Mouse (Mus musculus) large intestine, adult 2 months (tissue): Measurements from ENCODE around the gene Olfr1128. TPM values are rescaled to one million over a fixed set of nuclear protein-coding genes. Genes with fewer than 3 reads are reported as not detected.
"Not testable (repeated sequence)": the region's sequence is repeated elsewhere in the genome, so short reads cannot be mapped to it uniquely, and the experiment has no call there.

Source experiments
- DNase-seq: peaks from one replicate; pipeline ENCODE4 v3.0.0-alpha.2; 2012; ENCODE audit warnings: low read depth, low spot score
- WGBS: fragments of 180-500 bp; shearing (Covaris S2); methylation state at CpG from one replicate; pipeline ENCODE4 v1.1.7; 2018; 5-methylcytosine and 5-hydroxymethylcytosine counted together
- polyA plus RNA-seq: library from polyadenylated mRNA; depleted of rRNA; stranded (reverse); fragments of >200 nt; gene quantifications from 2 replicates; pipeline ENCODE4 v1.2.3, GENCODE M21; 2012; rRNA removed

Gene Olfr1128
- polyA plus RNA-seq: not detected in 2 replicates

- no peak for DNase-seq
- WGBS: 70% methylated on average over 1 of the region's 1 CpGs
Measured at GRCm38 (mm10) chr2:87545442-87545841, at the start of gene Olfr1128. TSS of gene Olfr1128 (minus strand) at chr2:87545542.

GRCm38 (mm10) chr2:87573602-87574001, 28.3 kb upstream of the Olfr1128 start, which contains the start of gene Olfr1129:
TSS of gene Olfr1129 (plus strand) at chr2:87573902.
- not testable (repeated sequence) for DNase-seq
- 52% methylated on average over 1 of the region's 1 CpGs for WGBS

GRCm38 (mm10) chr2:87534826-87535225, 10.5 kb downstream of the Olfr1128 start:
- no peak for DNase-seq
- WGBS: 54% methylated on average over 2 of the region's 2 CpGs

- DNase-seq: no peak
Measured at GRCm38 (mm10) chr2:87531496-87531895, 13.8 kb downstream of the Olfr1128 start, which contains the start of gene Olfr153. TSS of gene Olfr153 (plus strand) at chr2:87531796.

GRCm38 (mm10) chr2:87525899-87526616, 19.3 kb downstream of the Olfr1128 start:
- DNase-seq: not testable (repeated sequence)
- 40% methylated on average over 39 of the region's 39 CpGs for WGBS

GRCm38 (mm10) chr2:87520651-87521050, 24.7 kb downstream of the Olfr1128 start:
- DNase-seq: no peak

GRCm38 (mm10) chr2:87516581-87516980, 28.8 kb downstream of the Olfr1128 start:
- 81% methylated on average over 3 of the region's 3 CpGs for WGBS
- no peak for DNase-seq

More at GRCm38 (mm10) chr2:87520651-87521050, 24.7 kb downstream of the Olfr1128 start:
- WGBS: 82% methylated on average over 4 of the region's 4 CpGs

GRCm38 (mm10) chr2:87515457-87516060, 29.8 kb downstream of the Olfr1128 start:
- WGBS: 66% methylated on average over 8 of the region's 8 CpGs
- no peak for DNase-seq

GRCm38 (mm10) chr2:87515046-87515445, 30.3 kb downstream of the Olfr1128 start:
- DNase-seq: no peak
- 83% methylated on average over 2 of the region's 2 CpGs for WGBS

- 80% methylated on average over 6 of the region's 6 CpGs for WGBS
- DNase-seq: no peak
Measured at GRCm38 (mm10) chr2:87506265-87506664, 39.1 kb downstream of the Olfr1128 start, which contains the start of gene Pramel6. TSS of gene Pramel6 (plus strand) at chr2:87506565.

GRCm38 (mm10) chr2:87496993-87497392, 48.3 kb downstream of the Olfr1128 start, which contains the start of gene Pramel7:
TSS of gene Pramel7 (minus strand) at chr2:87497093.
- 87% methylated on average over 4 of the region's 5 CpGs for WGBS
- DNase-seq: not testable (repeated sequence)

Other genes with a start within 250 kb of the Olfr1128 start
- gene Olfr1118, start 238.0 kb downstream of the Olfr1128 start, polyA plus RNA-seq: not detected in 2 replicates
- gene Olfr1120, start 190.7 kb downstream of the Olfr1128 start, polyA plus RNA-seq: not detected in 2 replicates
- gene Olfr1121, start 175.6 kb downstream of the Olfr1128 start, polyA plus RNA-seq: not detected in 2 replicates
- not detected in 2 replicates for gene Olfr1122, start 159.7 kb downstream of the Olfr1128 start, polyA plus RNA-seq
- not detected in 2 replicates for gene Olfr1123, start 128.9 kb downstream of the Olfr1128 start, polyA plus RNA-seq
- not detected in 2 replicates for gene Olfr1124, start 115.3 kb downstream of the Olfr1128 start, polyA plus RNA-seq
- gene Olfr1126, start 91.6 kb downstream of the Olfr1128 start, polyA plus RNA-seq: not detected in 2 replicates
- gene Pramel7, start 48.4 kb downstream of the Olfr1128 start, polyA plus RNA-seq: not detected in 2 replicates
- gene Pramel6, start 39.0 kb downstream of the Olfr1128 start, polyA plus RNA-seq: not detected in 2 replicates
- gene Olfr153, start 13.7 kb downstream of the Olfr1128 start, polyA plus RNA-seq: not detected in 2 replicates
- not detected in 2 replicates for gene Olfr1129, start 28.4 kb upstream of the Olfr1128 start, polyA plus RNA-seq
- gene Olfr1130, start 60.7 kb upstream of the Olfr1128 start, polyA plus RNA-seq: not detected in 2 replicates
- gene Olfr1131, start 81.6 kb upstream of the Olfr1128 start, polyA plus RNA-seq: not detected in 2 replicates
- not detected in 2 replicates for gene Olfr1132, start 92.0 kb upstream of the Olfr1128 start, polyA plus RNA-seq
- not detected in 2 replicates for gene Olfr1133, start 101.8 kb upstream of the Olfr1128 start, polyA plus RNA-seq
- gene Olfr1134, start 112.9 kb upstream of the Olfr1128 start, polyA plus RNA-seq: not detected in 2 replicates
- not detected in 2 replicates for gene Olfr1135, start 128.1 kb upstream of the Olfr1128 start, polyA plus RNA-seq
- not detected in 2 replicates for gene Olfr1136, start 148.4 kb upstream of the Olfr1128 start, polyA plus RNA-seq
- not detected in 2 replicates for gene Olfr1137, start 167.6 kb upstream of the Olfr1128 start, polyA plus RNA-seq
- gene Olfr1138, start 194.4 kb upstream of the Olfr1128 start, polyA plus RNA-seq: not detected in 2 replicates
- gene Olfr1140, start 198.2 kb upstream of the Olfr1128 start, polyA plus RNA-seq: not detected in 2 replicates
- gene Olfr1141, start 208.4 kb upstream of the Olfr1128 start, polyA plus RNA-seq: not detected in 2 replicates
- gene Olfr152, start 233.9 kb upstream of the Olfr1128 start, polyA plus RNA-seq: not detected in 2 replicates